Mouse (Mus musculus) ovary, postnatal 10 days (tissue): ENCODE measurements around the gene Cartpt.
"Not testable (repeated sequence)": the region's sequence is repeated elsewhere in the genome, so short reads cannot be mapped to it uniquely, and the experiment has no call there.

ENCODE experiments used
- DNase-seq: peaks from one replicate; pipeline ENCODE4 v3.0.0; 2022; ENCODE audit warnings: low spot score

Cartpt gene

DNA sequence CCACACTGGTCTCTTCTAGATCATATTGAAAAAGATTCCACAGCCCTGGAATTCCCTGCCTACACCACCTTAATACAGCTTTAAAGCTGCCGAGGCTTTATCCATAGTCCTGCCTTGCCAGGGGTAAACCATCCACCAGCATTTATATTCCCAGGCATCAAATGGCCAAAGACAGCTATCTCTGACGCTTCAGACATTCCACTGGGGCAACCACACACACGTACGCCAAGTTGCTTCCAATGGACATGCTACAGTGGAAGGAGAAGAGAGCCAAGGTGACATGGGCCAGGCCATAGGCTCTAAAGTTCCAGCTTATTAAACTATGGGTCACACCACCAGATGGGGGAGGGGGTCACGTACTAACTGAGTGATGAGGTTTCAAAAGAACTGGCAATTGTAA, 45.7 kb downstream of the Cartpt start:
- no peak for DNase-seq

DNA sequence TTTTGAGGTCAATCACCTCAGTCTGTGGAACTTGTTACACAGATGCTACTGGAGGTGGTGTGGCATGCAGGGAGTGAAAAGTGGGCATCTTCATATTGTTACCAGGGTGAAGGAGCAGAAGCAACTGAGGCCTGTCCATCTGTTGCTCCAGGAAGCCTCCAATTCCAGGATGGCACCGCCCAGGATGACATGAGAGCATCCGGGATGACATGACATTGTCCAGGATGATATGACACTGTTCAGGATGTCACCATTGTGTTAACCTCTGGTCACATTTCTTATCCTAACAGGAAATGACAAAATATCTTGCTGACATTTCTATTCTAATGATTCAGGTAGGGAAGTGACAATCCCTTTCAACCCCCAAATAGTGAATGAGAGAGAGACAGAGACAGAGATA, 47.8 kb downstream of the Cartpt start:
- no peak for DNase-seq

DNA sequence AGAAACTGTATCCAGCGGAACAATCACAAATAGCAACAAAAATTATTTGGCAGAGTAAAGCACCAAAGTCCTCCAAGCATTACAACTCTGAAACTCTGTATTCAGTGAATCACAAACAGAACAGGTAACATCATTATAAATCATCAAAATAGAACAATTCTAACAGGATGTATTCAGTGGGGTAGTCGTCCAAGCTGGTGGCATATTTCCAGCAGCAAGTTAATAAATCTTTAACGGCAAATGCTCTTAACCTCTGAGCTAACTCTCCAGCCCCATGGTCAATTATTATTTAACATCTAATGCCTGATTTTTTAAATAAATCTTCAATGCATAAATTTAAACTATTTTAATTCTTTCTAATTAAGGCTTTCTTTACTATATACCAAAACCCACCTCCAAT, 48.5 kb downstream of the Cartpt start:
- not testable (repeated sequence) for DNase-seq

DNA sequence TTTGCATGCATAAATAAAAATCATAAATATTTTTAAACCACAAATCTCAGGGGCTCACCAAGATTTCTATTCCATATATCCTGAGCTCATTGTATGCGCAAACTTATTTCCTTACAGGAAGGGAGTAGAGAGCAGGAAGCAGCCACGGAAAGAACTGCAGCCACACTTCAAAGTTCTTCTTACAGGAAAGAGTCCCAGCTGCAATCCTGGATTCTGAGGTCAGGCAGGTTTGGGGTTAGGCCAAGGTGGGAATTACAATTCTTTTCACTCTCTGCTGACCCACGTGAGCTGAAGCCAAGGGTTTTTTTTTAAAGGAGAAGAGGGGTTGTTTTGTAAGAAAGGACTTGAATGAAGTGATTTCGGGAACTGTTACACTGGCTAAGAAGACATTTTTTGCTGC, 49.9 kb downstream of the Cartpt start:
- no peak for DNase-seq

DNA sequence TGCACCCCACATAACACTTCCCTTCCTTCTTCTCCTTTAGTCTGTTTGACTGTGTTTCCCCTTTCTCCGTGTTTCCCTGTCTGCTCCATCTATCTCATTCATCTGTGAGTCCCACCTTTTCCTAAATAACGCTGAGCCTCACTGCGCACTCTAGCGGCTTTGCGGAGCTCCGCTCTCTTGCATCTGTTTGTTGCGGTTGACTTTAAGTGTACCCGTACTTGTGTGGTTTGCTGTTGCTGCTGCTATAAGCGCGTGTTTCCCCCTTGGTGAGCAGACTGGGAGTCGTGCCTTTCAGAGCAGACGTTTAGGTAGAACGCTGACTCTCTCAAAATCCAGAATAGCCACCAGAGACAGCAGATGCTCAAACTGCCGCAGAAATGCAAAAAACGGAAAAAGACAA, 51.3 kb downstream of the Cartpt start:
- DNase-seq, result no peak
